Mouse (Mus musculus): ENCODE data around the gene Disc1.

Gene Disc1

GRCm38 (mm10) chr8:125292933-125293591 is 239.1 kb downstream of the Disc1 start:
- no peak for DNase-seq (ENCODE audit: low read depth in 2 of 2, low spot score in 2 of 2)

GRCm38 (mm10) chr8:125299248-125299647 is 245.3 kb downstream of the Disc1 start:
- DNase-seq (ENCODE audit: low read depth in 2 of 2, low spot score in 2 of 2): no peak

GRCm38 (mm10) chr8:125301931-125302361 is 248.0 kb downstream of the Disc1 start:
- no peak for DNase-seq (ENCODE audit: low read depth in 2 of 2, low spot score in 2 of 2)

- no peak for DNase-seq (ENCODE audit: low read depth in 2 of 2, low spot score in 2 of 2)
These were observed 252.7 kb downstream of the Disc1 start for GRCm38 (mm10) chr8:125306665-125307064.

- no peak for DNase-seq (ENCODE audit: low read depth in 2 of 2, low spot score in 2 of 2)
These were observed 256.0 kb downstream of the Disc1 start for GRCm38 (mm10) chr8:125309985-125310384.
